Mouse (Mus musculus) adrenal gland, postnatal 4 days (tissue): ENCODE results near the gene Ypel5. TPM values are rescaled to one million over a fixed set of nuclear protein-coding genes. Genes with fewer than 3 reads are reported as not detected.

Experiments
- DNase-seq, 2 experiments: peaks; one replicate each; pipeline ENCODE4 v3.0.0; 2021 to 2022; ENCODE audit warnings: low spot score in 2 of 2, mixed read lengths in 2 of 2
- total RNA-seq, 2 experiments: library from RNA; stranded (reverse); gene quantifications; 2 replicates each; pipeline ENCODE4 v1.2.3; 2021

Gene Ypel5
- total RNA-seq, 2 experiments from 2014 or later = 67.6 to 68.1 TPM

DNA sequence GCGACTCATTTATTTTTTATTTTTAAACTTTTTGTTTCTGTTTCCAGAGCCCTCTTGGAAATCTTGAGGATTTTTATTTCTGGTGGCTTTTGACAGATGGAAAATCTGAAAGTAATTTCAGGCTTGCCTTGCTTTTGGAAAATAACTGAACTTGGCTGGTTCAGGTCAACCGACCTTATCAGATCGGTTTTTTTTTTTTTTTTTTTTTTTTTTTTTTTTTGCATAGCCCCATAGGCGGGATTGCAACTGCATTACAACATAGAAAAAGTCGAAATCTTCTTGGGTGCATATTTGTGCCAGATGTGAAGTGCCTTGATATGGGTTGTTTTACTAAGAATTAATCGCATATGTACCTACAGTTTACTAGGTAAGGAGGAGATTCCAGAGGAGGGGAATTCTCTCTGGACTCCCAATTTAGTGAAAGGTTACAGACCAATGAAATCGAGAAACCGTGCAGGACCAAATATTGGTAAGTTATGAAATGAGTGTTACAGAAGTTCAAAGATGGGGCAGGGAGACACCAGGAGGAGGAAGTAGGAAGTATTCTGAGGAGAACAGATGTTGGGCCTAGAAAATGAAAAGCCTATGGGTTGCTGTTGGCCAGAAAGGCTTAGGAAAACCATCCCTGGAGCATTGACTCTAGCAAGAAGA lies 1.7 kb downstream of the Ypel5 start:
- no peak for DNase-seq

DNA sequence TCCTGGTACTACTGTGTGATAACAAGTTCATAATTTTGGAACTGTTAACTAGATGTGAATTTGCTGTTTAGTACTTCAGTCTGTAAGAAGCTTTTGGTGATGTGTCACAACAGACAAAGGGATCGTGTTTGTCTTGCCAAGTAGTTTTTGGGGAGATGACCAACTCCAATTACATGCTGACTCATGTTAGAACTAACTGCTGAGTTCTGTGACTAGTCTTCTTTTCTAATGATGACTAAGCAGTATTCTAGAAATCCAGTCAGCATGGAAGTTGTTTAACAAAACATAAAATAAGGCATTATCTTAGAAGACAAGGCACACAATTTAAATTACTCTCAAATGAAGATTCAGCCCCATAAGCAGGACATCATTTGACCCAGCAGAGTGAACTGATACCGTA lies 2.7 kb downstream of the Ypel5 start:
- DNase-seq = no peak

DNA sequence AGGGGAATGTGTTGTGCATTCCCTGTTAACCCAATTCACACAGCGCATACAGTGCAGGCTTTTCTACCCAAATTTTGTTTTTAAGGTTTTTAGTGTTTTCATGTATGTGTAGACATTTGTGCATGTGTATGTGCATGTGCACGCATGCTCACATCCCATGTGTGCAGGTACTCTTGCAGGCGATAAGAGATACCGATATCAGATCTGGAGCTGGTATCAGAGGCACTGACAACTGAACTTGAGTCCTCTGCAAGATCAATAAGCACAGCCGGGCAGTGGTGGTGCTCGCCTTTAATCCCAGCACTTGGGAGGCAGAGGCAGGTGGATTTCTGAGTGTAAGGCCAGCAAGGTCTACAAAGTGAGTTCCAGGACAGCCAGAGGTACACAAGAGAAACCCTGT lies 8.1 kb downstream of the Ypel5 start:
- DNase-seq = no peak

DNA sequence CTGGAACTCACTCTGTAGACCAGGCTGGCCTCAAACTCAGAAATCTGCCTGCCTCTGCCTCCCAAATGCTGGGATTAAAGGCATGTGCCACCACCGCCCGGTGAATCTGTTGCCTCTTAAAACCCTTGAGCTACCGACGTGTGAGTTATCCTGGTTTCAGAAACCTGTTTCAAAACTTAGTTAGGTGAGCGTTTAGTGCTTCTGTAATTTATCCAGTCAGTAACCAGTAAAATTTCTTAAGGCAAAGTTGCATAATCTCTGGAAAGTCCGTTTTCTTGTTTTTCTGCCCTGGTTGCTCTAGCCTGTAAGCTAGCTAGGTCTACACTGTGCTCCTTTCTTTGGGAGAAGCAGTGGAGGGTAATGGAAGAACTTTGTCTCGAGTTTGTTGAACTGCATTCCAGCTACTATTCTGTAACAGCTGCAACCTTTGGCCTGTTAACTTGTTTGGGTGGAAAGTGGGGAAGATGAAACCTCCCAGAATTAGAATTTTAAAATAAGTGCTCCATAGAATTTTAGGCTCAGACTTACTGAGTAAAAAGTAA lies 8.8 kb downstream of the Ypel5 start:
- no peak for DNase-seq

DNA sequence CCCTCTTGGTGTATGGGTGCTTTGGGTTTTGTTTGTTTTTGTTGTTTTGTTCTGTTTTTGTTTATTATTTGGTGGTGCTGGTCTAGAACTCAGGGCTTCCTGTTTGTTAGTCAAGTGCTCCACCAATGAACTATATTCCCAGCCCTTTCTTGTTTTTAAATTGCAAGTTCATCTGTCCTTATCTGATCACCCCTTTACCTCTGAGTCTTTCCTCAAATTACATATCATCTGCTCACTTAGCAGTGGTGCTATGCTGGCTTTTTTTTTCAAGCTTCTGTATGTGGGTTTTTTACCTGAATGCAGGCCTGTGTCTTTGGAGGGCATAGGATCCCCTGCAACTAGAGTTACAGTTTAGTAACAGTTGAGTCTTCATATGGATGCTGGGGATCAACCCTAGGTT lies 9.3 kb downstream of the Ypel5 start:
- no peak for DNase-seq

DNA sequence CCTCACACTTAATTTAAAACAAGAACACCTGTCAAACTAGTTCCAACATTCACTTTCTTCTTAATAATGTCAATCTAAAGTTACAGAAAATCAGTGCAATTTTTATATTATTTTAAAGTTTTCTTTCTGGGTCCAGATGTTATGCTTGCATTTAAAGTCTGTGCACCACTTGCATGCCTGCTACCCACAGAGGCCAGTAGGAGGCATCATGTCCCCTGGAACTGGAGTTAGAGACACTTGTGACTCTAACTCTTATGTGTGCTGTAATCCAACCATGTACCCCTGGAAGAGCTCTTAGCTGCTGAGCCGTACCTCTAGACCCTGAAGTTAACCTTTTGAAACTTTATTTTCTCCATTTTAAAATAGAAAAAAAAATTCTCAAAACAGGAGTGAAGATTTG lies 19.0 kb downstream of the Ypel5 start:
- no peak for DNase-seq

DNA sequence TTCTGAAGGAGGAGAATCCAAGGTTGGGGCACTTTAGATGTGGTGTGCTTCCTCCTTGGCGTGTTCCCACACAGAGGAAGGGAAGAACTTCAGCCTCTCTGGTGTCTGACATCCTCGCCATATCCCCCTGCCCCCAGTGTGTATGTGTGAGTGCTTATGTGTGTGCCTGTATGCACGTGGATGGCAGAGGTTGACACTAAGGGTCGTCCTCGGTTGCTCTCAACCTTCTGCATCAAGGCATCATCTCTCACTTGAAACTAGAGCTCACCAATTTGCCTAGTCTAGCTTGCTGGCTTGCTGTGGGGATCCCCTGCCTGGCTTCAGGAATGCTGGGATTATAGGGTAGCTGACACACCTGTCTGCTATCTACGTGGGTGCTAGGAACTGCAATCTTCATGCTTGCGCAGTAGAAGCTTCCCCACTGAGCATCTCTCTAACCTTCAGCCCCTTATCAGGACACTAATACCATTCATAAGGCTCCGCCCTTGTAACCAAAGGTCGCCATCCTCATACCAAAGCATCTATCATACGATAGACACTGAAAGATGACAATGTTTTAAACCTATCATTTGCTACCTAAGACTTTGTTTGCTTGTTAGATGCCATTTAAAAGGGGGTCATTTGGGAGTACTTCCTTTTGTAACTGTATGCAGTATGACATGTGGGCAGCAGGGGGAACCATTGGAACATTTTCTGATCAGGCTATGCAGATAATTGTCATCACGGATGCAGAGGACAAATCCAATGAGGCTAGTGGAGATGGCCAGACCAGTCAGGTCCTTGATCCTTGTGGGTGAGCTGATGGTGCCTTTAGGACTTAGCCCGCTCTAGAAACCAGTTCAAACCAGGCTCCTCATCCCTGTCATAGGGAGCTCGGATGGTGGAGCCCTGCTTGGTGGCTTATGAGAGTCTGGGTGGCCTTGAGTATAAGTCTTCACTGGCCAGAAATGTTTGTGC lies 21.7 kb downstream of the Ypel5 start:
- DNase-seq = peak in 1 of 2 experiments; percentile 19

DNA sequence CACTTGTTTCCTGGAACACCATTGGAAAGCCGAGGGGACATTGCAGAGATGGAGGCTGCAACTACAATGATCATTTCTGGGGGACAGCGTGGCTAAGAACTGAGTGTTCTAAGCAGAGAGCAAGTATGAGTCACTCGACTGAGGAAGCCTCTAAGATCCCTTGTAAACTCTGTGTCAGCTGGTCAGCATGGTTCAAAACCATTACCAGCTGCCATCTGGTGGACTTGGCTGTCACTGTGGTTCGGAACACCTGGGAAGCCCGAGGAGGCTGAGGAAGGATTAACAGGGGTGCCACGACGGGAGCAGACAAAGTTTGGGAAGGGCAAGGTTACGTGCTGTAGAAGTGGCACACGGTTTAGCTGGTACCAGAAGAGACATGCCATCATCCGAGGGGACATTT lies 27.0 kb downstream of the Ypel5 start:
- DNase-seq = no peak

DNA sequence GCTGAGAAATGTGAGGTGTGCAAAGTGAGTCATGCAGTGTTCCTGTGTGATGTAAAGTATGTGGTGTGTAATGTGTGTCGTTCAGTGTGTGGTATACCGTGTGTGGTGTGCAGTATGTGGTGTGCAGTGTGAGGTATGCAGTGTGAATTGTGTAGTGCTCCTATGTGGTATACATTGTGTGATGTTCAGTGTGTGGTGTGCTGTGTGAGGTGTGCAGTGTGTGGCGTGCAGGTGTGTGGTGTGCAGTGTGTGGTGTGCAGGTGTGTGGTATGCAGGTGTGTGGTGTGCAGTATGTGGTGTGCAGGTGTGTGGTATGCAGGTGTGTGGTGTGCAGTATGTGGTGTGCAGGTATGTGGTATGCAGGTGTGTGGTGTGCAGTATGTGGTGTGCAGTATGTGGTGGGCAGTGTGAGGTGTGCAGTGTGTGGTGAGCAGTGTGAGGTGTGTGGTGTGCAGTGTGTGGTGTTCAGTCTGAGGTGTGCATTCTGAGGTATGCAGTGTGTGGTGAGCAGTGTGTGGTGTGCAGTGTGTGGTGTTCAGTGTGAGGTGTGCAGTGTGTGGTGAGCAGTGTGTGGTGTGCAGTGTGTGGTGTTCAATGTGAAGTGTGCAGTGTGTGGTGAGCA lies 30.5 kb downstream of the Ypel5 start:
- no peak for DNase-seq

DNA sequence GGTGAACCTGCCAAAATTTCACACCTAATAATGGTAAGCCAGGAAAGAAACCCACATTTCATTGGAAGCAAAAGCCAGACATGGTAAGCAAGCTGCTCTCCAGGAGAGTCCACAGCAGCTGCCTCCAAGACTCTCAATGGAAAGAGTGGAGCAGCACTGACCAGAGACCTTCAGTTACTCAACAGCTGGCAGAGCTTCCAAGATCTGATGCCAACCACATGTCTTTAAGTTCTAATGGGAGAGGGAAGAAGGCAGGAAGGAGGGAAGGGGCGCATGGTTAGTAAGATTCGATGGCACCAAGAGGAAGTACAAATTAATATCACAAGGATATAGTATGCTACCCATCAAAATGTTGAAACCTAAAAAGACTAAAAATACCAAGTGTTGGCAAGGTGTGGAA lies 31.9 kb downstream of the Ypel5 start:
- no peak for DNase-seq

DNA sequence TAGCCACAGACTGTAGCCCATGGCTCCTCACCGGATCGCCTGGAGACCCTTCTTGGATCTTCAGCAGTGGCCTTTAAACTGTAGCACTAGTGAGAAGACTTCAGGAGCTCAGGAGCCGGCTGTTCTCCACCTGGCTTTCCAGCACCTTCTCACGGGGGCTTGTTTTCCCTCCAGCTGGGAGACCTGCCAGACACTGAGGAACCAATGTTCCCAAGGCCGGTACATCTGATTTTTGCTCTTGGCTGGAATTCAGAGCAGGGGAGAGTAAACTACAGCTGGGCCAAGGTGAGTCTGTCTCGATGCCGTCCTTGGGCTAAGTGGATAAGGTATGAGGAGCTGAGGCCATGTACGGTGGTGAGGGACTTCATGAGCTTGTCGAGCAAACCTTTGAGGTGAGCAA lies 42.7 kb downstream of the Ypel5 start:
- DNase-seq = no peak

DNA sequence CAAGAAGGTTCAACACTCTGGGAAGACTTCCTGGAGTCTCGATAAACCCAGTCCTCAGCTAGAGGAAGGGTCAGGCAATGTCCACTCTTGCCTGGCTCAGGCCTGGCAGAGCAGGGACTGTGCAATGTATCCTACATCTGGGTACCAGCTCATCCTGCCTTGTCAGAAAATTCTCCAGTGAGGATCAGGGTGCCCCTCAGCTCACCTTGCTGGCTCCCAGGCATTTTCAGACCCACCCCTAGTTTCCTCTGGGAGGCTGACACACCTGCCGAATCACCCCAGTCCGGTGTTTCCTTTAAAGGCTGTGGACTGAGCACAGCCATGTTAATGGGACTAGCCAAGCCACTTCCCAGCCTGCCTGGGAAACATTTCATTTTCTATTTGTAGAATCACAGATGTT lies 43.9 kb downstream of the Ypel5 start:
- DNase-seq = no peak

DNA sequence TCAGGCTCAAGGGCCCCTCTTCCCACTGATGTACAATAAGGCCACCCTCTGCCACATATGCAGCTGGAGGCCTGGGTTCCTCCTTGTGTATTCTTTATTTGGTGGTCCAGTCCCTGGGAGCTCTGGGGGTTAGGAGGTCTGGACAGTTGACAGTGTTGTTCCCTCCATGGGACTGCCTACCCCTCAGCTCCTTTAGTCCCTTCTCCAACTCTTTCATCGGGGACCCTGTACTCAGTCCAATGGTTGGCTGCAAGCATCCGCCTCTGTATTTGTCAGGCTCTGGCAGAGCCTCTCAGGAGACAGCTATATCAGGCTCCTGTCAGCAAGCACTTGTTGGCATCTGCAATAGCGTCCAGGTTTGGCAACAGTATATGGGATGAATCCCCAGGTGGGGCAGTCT lies 44.8 kb downstream of the Ypel5 start:
- no peak for DNase-seq

DNA sequence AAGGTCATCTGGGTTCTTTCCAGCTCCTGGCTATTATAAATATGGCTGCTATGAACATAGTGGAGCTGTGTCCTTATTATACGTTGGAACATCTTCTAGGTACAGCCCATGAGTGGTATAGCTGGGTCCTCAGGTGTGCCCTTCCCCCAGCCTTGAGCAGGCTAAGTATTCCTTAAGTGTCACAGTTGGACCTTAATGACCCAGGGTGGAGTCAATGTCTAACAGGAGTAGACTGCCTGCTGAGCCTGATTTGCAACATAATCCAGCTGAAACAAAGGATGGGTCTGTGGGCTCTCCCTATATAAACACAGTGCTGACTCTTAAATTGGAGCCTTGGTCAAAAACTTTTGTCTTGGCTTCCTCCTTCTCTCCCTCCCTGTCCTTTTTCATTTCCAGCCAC lies 45.6 kb downstream of the Ypel5 start:
- DNase-seq = no peak

DNA sequence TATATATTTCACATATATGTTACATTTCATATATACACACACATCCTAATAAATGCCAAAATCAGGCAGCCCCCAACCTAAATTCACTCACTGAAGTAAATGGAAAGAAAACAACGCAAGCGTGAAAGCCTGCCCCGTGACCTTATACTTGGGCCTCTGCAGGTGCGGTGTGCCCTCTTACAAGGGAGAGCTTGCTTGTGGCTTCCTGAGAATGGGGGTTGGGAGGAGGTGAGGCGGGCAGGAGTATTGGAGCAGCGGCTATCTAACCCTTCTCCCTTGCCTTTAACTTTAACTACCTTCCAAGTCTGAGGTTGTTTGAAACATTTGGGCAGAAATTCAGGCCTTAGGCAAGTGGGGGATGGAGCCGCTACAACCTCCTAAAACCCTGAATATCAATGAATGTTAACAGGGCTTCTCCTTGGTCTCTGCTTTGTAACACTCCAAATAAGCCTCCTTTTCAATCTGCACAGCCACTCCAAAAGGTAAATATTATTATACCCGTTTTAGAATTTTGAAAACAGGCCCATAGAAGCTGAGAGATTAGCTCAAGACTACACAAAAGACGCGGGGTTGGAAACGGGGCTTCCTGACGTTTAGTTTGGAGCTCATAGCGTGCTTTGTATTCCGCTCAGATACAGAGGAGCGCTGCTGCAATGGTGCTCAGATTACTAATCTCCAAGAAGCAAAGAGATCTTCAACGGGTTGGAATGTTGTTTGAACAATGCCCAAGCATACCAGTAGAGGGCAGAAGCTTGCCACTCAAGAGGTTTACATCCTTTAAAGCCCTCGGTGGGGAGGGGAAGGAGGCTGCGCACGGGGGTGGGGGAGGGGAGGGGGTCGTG lies 53.5 kb downstream of the Ypel5 start:
- DNase-seq = no peak

DNA sequence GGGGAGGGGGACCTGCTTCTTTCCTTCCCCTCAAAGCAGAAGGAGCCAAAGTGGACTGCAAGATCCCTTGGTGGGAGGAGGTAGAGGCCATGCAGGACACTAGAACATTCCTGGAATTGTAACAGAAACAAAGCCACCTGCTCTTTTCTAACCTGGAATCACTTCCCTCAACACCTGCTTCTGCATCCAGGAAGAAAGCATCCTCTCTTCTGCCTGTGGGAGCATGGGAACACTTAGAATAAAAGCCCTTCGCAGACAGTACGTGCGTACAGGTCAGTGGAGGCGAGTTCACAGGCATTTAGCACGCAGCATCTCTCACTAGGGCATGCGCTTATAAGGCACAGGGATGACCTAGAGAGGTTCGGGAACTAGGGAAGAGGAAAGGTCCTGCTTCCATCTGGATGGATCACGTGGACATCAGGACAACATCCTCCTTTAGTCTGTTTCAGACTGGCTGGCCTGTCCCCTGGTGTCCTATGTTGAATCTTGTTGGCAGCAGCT lies 54.2 kb downstream of the Ypel5 start:
- DNase-seq = no peak

DNA sequence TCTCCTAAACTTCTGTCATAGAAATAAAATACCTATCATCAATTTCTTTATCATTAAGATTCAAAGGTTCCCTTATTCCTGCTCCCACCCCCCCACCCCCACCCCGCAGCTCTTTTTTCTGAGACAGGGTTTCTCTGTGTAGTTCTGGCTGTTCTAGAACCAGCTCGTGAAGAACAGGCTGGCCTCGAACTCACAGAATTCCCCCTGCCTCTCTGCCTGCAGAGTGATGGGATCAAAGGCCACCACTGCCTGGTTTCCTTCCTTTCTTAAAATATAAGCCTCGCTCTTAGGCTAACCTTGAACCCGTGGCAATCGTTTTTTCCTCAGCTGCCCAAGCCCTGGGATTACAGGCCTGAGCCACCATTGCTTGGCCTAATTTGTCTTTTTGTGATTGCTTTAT lies 55.3 kb downstream of the Ypel5 start:
- no peak for DNase-seq

DNA sequence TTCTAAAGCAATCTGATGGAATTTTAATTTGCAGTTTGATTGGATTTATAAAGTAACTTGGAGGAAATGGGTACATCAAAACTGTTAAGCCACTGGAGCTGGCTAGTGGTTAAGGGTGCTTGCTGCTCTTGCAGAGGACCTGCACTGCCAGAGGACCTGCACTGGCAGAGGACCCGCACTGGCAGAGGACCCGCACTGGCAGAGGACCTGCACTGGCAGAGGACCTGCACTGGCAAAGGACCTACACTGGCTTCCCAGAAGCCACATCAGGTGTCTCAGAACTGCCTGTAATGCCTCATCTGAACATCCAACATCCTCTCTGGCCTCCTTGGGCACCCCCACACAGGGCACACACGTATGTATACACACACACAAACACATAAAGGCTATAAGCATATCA lies 59.3 kb downstream of the Ypel5 start:
- DNase-seq = no peak

DNA sequence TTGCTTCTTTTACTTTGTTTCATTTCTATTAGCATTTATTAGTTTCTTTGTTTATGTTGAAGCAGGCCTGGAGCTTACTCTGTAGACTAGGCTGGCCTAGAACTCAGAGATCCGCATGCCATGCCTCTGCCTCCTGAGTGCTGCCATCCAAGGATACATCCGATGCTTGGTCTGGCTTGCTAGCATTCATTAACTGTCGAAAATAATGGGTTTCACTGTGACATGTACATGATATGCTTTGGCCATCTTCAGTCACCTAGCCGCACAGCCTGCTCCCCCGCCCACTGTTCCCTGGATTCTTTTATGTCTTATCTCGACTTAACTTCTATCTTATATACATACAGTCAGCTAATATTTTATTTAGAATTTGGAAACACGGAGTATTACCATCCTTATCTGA lies 60.8 kb downstream of the Ypel5 start:
- DNase-seq = no peak

DNA sequence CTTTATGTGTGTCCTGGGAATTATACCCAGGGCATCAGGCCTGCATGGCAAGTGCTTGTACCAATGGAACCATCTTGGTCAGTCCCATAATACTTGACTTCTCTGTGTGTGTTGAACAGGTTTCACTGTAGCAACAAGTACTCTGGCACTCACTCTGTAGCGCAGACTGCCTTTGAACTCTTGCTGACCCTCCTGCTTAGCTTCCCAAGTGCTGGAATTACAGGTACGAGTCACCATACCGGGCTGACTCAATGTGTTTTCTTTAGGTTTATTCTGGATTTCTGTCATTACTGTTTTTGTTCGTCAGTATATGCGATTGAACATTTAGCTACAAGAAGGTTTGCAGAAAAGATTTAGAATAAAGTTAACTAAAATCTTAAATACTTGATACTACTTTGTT lies 61.7 kb downstream of the Ypel5 start:
- DNase-seq = no peak

DNA sequence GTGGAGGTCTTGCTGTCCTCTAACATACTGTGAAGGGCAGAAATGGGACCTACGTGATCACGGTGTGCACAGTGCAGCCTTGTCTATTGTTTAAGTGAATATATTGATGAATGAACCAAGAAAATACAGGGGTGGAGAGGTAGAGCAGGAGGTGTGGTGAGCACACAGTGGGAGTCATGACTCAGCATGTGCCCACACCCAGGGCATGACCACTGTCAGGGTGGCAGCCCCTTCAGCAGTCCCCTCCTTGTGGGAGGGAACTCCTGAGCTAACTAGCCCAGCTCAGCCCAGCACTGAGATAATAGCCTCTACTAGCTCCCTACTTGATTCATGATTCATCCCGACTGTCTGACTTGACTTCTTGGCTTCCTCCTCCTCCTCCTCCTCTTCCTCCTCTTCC lies 62.5 kb downstream of the Ypel5 start:
- DNase-seq = no peak
